Mouse (Mus musculus) neural tube, embryonic 10.5 days (tissue): Measurements from ENCODE around the gene Vps25.

Experiments
- DNase-seq: peaks from one replicate; pipeline ENCODE4 v3.0.0-alpha.2; 2017; ENCODE audit warnings: low spot score; ENCODE audit errors: extremely low spot score

Vps25 gene

DNA sequence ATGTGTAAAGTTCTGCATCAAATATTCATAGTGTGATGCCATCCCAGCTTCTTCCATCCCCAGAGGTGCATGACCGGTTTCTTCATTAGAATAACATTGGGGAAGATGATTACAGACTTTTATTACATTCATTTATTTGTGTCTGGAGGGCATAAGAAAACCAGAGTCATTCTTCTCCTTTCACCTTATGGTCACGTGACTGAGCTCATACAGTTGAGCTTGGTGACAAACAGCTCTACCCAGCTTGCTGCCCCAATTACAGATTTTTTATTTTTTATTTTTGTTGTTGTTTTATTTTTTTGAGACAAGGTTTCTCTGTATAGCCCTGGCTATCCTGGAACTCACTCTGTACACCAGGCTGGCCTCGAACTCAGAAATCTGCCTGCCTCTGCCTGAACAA lies 18.9 kb downstream of the Vps25 start:
- no peak for DNase-seq

DNA sequence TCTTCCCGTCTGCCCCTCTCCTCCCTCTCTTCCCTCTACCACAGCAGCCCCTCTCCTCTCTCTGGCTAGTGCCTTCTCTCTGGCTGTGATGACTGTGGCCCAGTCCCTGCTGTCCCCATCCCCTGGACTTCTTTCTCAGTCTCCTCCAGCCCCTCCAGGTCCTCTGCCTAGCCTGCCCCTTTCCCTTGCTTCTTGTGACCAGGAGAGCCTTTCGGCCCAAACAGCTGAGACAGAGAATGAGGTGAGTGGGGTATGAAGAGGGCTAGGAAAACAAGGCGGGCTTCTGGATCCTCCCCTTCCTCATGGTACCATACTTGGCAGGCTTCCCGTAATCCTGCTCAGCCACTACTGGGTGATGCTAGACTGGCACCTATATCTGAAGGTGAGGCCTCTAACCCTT lies 21.8 kb downstream of the Vps25 start:
- no peak for DNase-seq

DNA sequence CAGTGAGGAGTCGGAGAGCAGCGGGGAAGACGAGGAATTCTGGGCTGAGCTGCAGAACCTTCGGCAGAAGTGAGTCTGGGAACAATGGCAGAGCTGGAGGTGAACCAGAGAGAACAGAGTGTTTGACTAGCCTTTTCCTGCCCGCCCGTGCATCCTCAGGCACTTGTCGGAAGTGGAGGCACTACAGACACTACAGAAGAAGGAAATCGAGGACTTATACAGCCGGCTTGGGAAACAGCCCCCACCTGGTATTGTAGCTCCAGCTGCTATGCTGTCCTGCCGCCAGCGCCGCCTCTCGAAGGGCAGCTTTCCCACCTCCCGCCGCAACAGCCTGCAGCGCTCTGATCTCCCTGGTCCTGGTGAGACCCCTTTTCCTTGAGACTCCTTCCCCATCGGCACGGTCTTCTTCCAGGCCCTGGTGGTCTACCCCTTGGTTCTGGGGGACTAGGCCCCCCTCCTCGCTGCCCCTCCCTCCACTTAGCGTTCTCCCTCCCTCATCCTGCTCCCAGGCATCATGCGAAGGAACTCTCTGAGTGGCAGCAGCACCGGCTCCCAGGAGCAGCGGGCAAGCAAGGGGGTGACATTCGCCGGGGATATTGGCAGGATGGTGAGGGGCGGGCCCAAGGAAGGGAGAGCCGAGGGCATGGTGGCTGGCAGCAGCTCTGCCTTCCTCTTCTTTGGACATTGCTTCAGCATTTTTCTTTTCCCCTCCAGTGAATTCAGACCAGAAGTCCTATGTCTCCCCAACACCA lies 23.0 kb downstream of the Vps25 start:
- DNase-seq: no peak

DNA sequence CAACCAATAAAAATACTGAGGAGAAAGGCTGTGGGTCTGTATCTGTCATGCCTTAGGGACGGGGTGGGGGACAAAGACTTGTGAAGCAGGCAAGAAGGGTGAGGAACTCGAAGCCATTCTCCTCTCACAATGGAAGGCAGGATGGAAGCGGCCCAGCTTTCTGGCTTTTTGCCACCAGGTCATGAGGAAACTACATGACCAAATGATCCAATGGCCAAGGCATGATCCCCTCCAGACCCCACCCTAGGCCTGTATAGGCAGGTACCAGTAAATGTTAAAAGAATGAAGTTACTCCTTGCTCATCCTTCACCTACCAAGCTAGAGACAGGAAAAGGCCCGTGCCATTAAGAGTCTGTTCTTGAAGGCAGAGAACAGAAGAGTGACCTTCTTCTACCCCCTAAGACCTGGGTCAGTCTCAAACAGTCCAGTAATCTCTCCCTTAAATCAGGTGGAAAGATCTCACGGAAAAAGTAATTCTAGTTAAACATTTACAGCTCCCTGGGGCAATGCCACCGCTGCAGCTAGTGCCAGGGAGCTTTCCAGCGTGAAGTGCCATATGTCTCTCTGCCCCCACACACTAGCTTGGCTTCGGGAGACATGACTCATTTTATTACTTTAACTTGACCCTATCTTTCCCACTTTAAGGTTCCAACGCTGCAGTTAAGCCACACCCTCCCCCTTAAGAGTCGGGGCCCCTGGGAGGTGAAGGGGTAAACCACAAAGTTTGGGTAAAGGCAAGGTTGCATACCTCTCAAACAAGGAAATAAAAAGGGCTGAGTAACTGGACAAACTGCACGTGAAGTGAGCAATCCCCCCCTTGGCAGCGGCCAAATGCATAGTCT lies 24.1 kb downstream of the Vps25 start:
- no peak for DNase-seq

DNA sequence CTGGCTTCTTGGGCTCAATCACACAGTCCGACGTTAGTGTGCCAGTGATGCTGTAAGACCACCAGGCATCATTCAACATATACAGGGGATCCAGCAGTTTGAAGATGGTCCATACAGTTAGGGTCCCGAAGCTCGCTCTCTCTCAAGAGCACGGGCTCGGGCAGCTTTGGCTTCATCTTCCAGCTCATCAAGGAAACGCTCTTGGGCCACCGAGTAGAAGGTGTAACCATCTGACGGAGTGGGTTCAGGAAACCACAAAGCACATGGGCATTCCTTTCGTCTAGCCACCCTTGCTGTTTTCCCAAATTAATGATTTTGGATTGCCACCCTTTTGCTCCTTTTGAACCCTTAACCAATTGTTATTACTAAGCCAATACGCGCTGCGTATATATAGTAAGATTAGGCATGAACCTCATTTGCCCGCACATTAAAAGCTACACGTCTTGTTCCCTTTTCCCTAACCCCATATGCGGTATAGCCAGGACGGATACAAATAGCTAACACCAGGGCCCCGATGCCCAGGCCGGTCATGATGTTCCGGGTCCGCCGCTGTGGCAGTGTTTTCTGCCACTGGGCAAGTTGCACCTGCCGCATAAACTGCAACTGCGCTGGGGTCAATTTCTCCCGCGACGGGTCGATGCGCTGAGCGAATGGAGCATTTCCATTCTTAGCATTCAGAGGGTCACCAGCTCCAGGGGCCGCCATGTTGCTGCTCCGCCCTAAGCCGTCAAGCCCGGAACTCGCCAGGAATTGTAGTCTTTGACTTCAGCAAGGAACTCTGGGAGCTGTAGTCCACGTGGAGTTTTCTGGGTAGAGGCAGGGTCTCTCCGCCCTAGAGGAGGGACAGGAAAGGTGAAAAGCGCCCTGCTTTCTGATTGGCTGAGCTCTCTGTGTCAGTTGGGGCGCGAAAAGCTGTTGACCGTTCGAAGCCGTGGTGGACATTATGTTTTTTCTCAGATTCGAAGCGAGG lies 25.0 kb downstream of the Vps25 start, which contains the start of the genes Cntd1 and Coa3:
TSS of gene Cntd1 (plus strand) at position 790 of the 970 bp plus-strand sequence.
TSS of gene Coa3 (minus strand) at position 892 of the 970 bp plus-strand sequence.
- DNase-seq: peak; percentile 79

DNA sequence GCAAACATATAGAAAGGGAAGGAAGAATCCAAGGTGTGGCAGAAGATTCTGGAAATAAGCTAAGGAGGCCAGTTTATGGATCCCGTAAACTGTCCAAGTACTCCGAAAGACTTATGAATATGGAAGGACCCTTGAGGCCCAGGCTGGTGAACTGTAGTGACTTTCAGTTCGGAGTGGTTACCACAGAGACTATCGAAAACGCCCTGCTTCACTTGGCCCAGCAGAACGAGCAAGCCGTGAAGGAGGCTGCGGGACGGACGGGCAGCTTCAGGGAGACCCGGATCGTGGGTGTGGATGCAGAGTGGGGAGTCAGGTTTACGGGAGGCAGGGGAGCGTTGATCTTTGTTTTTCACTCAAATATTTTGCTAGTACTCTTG lies 25.7 kb downstream of the Vps25 start:
- DNase-seq: no peak

DNA sequence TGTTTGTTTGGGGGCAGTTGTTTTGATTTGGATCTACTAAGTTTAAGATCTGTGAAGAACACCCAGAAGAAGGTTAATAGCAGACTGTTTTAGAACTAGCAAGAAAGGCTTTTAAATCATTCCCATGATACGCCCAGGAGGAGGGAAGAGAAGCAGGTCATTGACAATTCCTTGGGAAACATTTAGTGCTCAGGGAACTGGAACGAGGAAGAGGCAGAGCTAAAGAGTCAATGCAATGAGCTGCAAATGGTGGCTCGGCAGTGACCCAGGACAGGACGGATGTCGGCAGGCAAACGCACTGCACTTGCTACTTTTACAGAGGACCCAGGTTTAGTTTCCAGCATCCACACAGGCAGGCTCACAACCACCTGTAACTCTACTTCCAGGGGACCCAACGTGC lies 27.3 kb downstream of the Vps25 start:
- DNase-seq: no peak

DNA sequence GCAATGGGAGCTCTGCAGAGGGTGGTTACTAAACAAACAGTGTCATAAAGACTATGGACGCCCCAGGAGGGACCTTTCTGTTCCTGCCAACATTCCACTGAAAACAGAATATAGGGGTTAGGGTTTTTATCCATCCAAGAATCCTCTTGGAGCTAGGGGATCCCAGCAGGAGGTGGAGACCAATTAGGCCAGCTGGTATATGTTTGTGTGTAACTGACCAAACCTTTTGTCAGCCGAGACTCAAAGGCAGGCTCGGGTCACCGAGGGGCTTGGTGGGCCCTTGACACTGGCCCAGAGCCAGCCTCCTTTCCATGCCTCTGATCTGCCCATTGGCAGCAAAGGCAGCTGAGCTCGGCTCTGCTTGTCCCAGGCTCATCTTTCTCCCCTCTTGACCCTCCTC lies 29.4 kb downstream of the Vps25 start:
- DNase-seq: no peak

DNA sequence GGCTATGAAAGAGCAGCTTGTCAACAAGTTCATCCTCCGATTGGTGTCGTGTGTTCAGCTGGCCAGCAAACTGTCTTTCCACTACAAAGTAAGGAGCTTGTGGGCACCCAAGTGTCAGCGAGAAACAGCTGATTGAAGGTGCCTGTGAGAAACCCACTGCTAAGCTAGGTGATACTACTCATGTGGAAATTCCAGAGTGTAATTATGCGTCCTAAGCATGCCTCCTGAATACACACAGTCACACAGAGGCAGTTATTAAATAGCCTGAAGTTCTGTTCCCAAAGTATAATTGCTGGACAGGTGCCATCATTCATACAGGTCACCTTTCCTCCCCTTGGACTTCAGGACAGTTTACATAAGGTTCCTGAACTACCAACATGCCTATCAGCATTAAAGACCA lies 30.3 kb downstream of the Vps25 start:
- no peak for DNase-seq

DNA sequence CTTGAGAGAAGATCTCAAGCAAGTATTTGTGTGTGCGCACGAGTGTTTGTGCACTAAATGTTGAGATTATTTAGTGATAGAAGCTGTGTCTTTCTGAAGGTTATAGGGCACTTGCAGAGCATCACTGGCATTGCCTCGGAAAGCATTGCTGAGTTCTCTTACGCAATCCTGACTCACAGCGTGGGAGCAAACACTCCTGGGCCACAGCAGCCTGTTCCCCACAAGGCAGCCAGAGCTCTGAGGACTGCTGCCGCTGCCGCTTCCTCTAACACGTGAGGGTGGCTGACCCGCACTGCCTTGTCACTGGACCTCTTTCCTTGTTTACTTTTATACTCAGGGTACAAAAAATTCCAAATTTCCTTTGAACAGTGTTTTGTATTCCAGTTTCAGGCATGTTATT lies 33.8 kb downstream of the Vps25 start:
- no peak for DNase-seq

DNA sequence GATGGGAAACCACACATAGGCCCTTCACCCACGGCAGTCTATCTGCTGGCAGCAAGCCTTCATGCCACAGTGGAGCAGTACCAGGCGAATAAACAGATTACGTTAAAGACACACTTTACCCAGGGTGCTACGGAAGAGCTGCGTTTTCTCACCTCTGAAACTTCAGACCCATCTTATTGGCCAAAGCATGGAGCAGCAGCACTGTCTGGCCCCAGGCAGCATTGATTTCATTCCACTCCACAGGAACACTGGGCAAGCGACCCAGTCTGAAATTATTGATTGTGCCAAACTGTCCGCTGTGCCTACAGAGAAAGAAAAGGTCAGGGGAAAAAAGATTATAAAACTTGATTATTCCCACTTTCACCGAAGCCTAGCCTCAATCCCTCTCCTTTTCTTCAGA lies 37.7 kb downstream of the Vps25 start:
- DNase-seq: no peak

DNA sequence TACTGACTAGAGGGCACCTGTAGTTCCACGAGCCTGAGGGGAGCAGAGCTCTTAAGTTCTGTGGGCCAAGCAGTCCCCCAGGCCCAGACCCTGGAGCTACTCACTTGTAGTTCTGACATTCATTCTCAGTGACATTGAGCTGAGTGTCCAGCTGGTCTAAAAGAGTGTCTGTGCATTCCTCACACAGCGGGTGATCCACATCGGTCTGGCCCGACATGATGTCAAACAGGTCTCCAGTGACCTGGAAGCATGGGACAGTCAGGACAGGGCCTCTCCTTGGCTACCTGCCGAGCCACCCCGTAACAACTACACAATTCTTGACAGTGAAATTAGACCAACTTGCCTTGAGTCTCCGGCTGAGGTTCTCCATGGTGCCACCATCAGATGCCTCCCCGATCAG lies 41.7 kb downstream of the Vps25 start:
- DNase-seq: no peak

DNA sequence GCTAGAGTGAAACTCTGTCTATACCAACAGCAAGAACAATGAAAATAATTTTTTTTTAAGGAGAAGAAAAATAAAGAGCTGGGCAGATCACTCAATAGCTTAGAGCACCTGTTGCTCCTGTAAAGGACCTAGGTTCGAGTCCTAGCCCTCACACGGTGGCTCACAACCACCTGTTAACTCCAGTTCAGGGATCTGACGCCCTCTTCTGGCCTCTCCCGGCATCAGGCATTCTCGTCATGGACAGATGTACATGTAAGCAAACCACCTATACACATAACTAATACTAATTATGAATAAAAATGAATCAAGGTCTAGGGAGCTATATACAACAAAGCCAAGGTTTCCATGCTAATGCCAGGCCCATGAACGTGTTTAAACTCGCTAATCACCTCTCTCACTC lies 47.4 kb downstream of the Vps25 start:
- DNase-seq: no peak

DNA sequence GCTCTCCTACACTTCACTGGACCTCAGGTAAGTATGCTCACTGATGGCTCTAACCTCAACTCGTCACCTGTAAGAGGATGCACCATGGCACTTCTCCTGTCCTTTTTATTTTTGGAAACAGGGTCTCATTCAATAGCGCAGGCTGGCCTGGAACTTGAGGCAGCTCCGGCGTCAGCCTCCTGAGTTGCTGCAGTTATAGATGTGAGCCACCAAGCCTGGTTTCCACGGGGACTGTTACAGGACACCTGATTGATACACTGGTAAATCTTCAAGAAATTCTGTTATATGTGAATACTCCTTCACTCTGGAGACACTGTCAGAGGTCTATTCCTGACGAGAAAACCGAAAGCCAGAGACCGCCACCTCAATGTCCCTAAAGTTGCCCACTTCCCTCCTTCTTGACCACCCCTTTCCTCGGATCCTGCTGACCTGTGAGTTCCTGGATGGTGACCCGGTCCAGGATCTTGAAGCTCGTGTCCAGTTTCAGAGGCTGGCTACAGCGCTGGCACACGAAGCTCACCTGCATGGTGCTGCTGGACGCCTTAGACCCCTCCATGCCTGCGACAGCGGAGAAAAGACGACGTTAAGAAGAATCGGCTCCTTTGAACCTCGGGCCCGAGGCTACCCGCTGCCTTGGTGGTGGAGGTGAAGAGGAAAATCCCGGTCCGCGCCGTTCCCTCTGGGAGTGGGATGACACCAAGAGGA lies 47.9 kb downstream of the Vps25 start:
- no peak for DNase-seq

DNA sequence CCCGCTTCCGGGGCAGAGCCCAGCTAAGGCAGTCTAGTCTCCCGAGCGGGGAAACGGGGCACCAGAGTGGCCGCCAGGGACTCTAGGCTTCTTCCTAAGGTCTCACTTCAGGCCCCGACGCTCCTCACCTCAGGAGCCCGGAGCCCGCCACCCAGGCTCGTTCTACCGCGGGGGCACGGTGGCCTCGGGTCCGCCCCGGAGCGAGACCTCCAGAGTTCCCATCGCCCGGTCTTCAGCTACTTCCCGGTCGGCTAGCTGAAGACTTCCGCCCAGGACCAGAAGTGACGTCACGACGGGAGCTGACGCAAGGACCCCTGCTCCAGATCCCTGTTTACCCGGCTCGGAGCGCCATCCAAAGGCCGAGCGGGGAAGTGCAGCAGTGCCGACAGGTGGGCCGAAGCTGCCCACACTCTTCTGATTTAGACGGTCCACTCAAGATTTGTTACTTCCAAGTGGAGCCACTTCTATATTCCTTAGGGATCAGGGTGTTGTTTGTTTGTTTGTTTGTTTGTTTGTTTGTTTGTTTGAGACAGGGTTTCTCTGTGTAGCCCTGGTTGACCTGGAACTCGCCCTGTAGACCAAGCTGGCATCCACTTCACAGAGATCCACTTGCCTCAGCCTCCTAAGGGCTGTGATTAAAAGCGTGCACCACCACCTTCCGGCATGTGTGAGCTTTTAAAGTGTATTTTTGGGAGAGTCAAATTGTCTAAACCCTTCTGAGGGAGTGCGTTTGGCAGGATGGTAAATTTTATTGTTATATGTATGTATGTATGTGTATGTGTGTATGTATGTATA lies 48.7 kb downstream of the Vps25 start, which contains the start of gene Becn1:
TSS of gene Becn1 (minus strand) at position 283 of the 795 bp plus-strand sequence.
- peak; percentile 97 for DNase-seq

DNA sequence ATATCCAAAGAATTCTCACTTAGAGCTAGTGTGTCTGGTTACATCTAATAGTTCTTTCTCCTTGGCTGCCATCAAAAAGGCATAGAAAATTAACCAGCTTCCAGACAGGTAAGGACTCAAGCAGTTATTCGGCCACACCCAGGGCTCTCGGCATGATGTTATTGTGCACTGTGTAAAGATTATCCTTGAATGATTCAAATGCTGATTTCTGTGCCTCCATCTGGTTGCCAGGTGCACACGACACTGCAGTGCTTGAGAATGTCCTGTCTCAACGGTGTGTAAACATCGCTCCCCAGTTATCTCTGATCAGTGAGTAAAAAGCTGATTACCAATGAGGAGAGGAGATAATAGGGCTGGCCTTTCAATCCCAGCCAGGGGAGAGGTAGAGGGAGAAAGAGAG lies 54.2 kb downstream of the Vps25 start:
- DNase-seq: no peak
